Mouse (Mus musculus) lung, postnatal 0 days (tissue): ENCODE results near the gene Dhfr.

Experiments
- CTCF ChIP-seq: IDR thresholded peaks from 2 replicates; pipeline ENCODE4 v1.5.1; 2016; ENCODE audit warnings: antibody characterized with exemption, mild to moderate bottlenecking
- EP300 ChIP-seq: IDR thresholded peaks from 2 replicates; pipeline ENCODE4 v1.6.1; 2016; ENCODE audit warnings: antibody characterized with exemption, mild to moderate bottlenecking, control low read depth

DNA sequence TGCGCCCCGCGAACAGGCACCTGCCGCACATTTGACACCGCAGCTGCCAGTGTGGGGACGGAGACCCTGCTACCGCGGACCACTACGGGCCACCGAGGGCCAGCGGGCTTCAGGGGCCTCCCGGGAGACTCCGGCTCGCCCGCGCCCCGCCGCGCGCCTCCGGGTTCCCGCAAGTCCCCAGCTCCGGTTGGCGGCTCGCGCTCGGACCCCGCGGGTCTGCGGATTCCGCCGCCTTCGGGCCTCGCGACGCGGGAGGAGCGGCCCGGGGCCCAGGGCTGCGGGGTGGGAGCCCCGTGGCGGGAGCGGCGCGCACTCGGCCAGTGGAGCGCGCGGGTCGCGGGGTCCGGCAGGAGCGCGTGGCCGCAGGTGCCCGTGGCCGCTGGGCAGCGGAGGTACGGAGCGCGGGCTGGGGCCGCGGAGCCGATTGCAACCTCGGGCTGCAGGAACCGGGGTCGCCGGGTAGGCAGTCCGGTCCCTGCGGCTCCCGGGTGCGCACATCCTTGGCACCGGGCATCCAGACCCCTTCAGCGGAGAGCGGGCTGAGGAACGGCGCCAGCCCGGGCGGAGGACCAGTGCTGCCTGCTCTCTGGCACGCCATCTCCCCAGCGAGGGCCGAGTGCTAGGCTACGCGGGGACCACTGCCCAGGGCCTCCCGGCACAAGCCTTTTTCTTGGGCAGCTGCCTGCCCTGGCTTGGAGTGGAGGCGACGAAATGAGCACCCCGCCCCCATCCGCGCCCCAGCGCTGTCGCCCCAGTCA, 71.9 kb downstream of the Dhfr start:
- no peak for TF ChIP-seq EP300
- no peak for TF ChIP-seq CTCF
